Mouse (Mus musculus): ENCODE measurements at regions not wholly inside any gene's neighbourhood (a gene's known extent, or its start where the extent isn't known, plus 50 kb on each side); places are given as distances from the start of the nearest gene placed in this dataset.

- no peak for TF ChIP-seq CTCF (IDR thresholded peaks at IDR 0.05; ENCODE audit: borderline replicate concordance, extremely low read depth, insufficient read depth, insufficient read length)
- TF ChIP-seq POLR2A (IDR thresholded peaks at IDR 0.05; ENCODE audit: borderline replicate concordance, extremely low read depth, insufficient read depth, insufficient read length, poor library complexity, severe bottlenecking): no peak
- no peak for DNase-seq (ENCODE audit: low read depth)
Measured at GRCm38 (mm10) chr15:61244511-61244910, 321.7 kb upstream of the A1bg start.

DNA sequence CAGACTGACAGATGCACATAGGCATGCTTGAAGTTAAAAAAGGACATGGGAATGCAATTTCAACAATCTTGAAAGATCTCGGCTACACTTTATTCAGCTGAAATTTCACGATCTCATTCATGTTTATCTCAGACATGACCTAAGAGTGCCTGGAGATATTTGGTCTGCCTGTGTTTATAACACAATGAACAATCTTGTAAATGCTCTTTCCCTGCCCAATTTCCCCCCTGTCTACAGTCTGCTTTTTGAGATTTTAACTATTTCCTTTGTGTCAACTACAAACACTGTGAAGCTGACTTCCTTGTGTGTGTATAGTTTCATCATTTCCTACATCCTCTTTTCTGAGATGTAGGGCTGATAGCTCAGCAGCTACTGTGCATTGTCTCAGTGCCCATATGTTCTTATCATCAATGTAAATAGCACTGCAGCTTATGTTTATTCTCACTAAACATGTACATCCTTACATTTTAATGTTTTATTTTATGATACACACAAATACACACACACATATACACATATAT is 319.4 kb upstream of the A1bg start:
- TF ChIP-seq CTCF (IDR thresholded peaks at IDR 0.05; ENCODE audit: borderline replicate concordance, extremely low read depth, insufficient read depth, insufficient read length): no peak
- TF ChIP-seq POLR2A (IDR thresholded peaks at IDR 0.05; ENCODE audit: borderline replicate concordance, extremely low read depth, insufficient read depth, insufficient read length, poor library complexity, severe bottlenecking): no peak
- DNase-seq (ENCODE audit: low read depth): no peak

- TF ChIP-seq CTCF (IDR thresholded peaks at IDR 0.05; ENCODE audit: borderline replicate concordance, extremely low read depth, insufficient read depth, insufficient read length): no peak
- TF ChIP-seq POLR2A (IDR thresholded peaks at IDR 0.05; ENCODE audit: borderline replicate concordance, extremely low read depth, insufficient read depth, insufficient read length, poor library complexity, severe bottlenecking): no peak
- no peak for DNase-seq (ENCODE audit: low read depth)
Measured at GRCm38 (mm10) chr15:61241741-61242140, 318.9 kb upstream of the A1bg start.

GRCm38 (mm10) chr15:61240344-61240743 is 317.5 kb upstream of the A1bg start:
- TF ChIP-seq CTCF (IDR thresholded peaks at IDR 0.05; ENCODE audit: borderline replicate concordance, extremely low read depth, insufficient read depth, insufficient read length) (no peak), POLR2A (IDR thresholded peaks at IDR 0.05; ENCODE audit: borderline replicate concordance, extremely low read depth, insufficient read depth, insufficient read length, poor library complexity, severe bottlenecking) (no peak)
- DNase-seq (ENCODE audit: low read depth): peak; percentile 41

DNA sequence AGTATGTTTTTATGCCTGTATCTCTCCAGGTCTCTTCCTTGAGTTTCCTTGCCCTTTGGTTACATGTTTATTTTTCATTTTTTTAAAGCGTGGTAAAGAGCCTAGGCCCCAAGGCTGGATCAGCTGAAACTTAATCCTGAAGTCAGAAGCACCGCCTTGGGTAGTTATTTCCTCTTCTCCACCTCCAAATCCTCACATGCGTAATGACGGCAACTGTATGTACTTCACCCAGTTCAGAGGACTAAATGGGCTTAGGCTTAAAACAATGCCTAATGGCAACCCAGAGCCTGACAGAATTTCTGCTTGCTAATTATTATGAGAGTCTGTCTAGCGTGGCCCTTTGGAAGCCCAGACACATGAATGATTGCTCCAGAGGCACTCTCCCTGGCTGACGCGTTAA is 316.6 kb upstream of the A1bg start:
- TF ChIP-seq CTCF (IDR thresholded peaks at IDR 0.05; ENCODE audit: borderline replicate concordance, extremely low read depth, insufficient read depth, insufficient read length) (no peak), POLR2A (IDR thresholded peaks at IDR 0.05; ENCODE audit: borderline replicate concordance, extremely low read depth, insufficient read depth, insufficient read length, poor library complexity, severe bottlenecking) (no peak)

DNA sequence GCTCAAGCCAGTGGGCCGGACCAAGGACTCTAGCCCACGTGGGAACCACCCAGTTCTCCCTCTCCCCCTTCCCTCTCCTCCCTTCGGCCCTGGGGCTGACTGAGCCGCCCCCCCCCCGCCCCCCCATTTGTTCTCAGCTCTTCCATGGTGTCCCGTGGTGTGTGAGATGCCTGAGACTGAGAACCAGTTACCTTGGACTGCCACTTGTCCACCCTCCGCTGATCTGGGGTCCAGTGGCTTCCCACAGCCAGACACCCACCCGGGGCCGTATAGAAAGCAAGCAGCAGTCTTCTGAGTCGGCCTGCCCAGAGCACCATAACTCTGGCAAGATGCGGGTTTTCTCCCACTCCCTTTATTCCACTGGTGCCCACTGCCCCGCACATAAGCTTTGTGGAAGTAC is 316.2 kb upstream of the A1bg start:
- no peak for DNase-seq (ENCODE audit: low read depth)
- TF ChIP-seq POLR2A (IDR thresholded peaks at IDR 0.05; ENCODE audit: borderline replicate concordance, extremely low read depth, insufficient read depth, insufficient read length, poor library complexity, severe bottlenecking) (no peak), CTCF (IDR thresholded peaks at IDR 0.05; ENCODE audit: borderline replicate concordance, extremely low read depth, insufficient read depth, insufficient read length) (no peak)

More for the DNA sequence above, 316.6 kb upstream of the A1bg start:
- DNase-seq (ENCODE audit: low read depth): peak; percentile 47

- TF ChIP-seq POLR2A (IDR thresholded peaks at IDR 0.05; ENCODE audit: borderline replicate concordance, extremely low read depth, insufficient read depth, insufficient read length, poor library complexity, severe bottlenecking) (no peak), CTCF (IDR thresholded peaks at IDR 0.05; ENCODE audit: borderline replicate concordance, extremely low read depth, insufficient read depth, insufficient read length) (no peak)
- no peak for DNase-seq (ENCODE audit: low read depth)
Measured at GRCm38 (mm10) chr15:61229579-61229978, 306.8 kb upstream of the A1bg start.

- TF ChIP-seq POLR2A (IDR thresholded peaks at IDR 0.05; ENCODE audit: borderline replicate concordance, extremely low read depth, insufficient read depth, insufficient read length, poor library complexity, severe bottlenecking) (no peak), CTCF (IDR thresholded peaks at IDR 0.05; ENCODE audit: borderline replicate concordance, extremely low read depth, insufficient read depth, insufficient read length) (no peak)
Measured at GRCm38 (mm10) chr15:61222923-61223322, 300.1 kb upstream of the A1bg start.

DNA sequence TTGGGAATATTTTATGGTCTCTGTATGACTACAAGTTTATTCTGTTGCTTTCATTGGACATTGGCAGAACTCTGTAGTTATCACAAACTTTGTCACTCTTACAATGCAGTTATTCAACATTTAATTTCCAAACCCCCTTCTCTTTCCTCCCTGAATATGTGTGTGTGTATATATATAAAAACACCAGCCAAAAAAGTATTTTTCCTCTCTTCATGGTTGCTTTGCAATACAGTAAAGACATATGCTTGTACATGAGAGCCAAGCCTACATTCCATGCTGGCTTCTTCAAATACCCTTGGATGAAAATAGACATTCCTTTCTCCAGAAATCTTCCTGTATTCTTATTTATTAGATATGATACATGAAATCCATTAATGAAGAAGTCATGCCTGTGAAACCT is 287.3 kb upstream of the A1bg start:
- TF ChIP-seq CTCF (IDR thresholded peaks at IDR 0.05; ENCODE audit: borderline replicate concordance, extremely low read depth, insufficient read depth, insufficient read length): no peak
- no peak for DNase-seq (ENCODE audit: low read depth)

More at GRCm38 (mm10) chr15:61222923-61223322, 300.1 kb upstream of the A1bg start:
- no peak for DNase-seq (ENCODE audit: low read depth)

GRCm38 (mm10) chr15:61189981-61190380 is 267.2 kb upstream of the A1bg start:
- DNase-seq (ENCODE audit: low read depth): no peak
- TF ChIP-seq POLR2A (IDR thresholded peaks at IDR 0.05; ENCODE audit: borderline replicate concordance, extremely low read depth, insufficient read depth, insufficient read length, poor library complexity, severe bottlenecking) (no peak), CTCF (IDR thresholded peaks at IDR 0.05; ENCODE audit: borderline replicate concordance, extremely low read depth, insufficient read depth, insufficient read length) (no peak)

GRCm38 (mm10) chr15:61189481-61189880 is 266.7 kb upstream of the A1bg start:
- TF ChIP-seq POLR2A (IDR thresholded peaks at IDR 0.05; ENCODE audit: borderline replicate concordance, extremely low read depth, insufficient read depth, insufficient read length, poor library complexity, severe bottlenecking) (no peak), CTCF (IDR thresholded peaks at IDR 0.05; ENCODE audit: borderline replicate concordance, extremely low read depth, insufficient read depth, insufficient read length) (no peak)
- DNase-seq (ENCODE audit: low read depth): no peak

DNA sequence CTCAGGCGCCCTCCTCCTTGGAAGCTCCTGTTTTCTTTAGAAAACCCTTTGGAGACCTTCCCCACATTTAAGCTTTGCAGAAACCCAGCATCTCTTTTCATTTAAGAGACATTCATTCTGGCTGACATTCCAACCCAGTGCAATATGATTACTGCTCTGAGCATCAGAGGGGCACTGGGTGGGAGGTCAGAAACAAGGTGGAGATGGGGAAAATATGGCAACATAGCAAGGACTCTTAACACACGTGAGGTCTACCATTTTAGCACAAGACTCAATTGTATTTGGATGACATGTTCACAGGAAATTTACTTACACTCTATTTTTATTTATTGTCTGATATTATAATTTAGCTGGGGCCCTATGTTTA is 261.8 kb upstream of the A1bg start:
- DNase-seq (ENCODE audit: low read depth): no peak
- TF ChIP-seq CTCF (IDR thresholded peaks at IDR 0.05; ENCODE audit: borderline replicate concordance, extremely low read depth, insufficient read depth, insufficient read length) (no peak), POLR2A (IDR thresholded peaks at IDR 0.05; ENCODE audit: borderline replicate concordance, extremely low read depth, insufficient read depth, insufficient read length, poor library complexity, severe bottlenecking) (no peak)

Data from brain, embryonic 14.5 days (tissue).